Mouse (Mus musculus): ENCODE results near the gene Gm10096. TPM values are rescaled to one million over a fixed set of nuclear protein-coding genes. Genes with fewer than 3 reads are reported as not detected.
"Not testable (repeated sequence)": the region's sequence is repeated elsewhere in the genome, so short reads cannot be mapped to it uniquely, and the experiment has no call there.

The Gm10096 gene
- polyA plus RNA-seq (2014; fragmentation: Nextera tagmentation; extraction: Ambion mirVana) = not detected in 2 replicates

- not testable (repeated sequence) for H3K9ac ChIP-seq (replicated peaks; ENCODE audit: low read depth, low read length); H3K4me2 ChIP-seq (replicated peaks; ENCODE audit: low read depth, low read length); ATAC-seq (ENCODE audit: insufficient number of reproducible peaks, insufficient read depth, low FRiP score, low read depth); H3K36me3 ChIP-seq (ENCODE audit: control insufficient read depth, insufficient read depth, low read length); H3K9me3 ChIP-seq (ENCODE audit: control insufficient read depth, low read depth, low read length); H3K4me1 ChIP-seq (ENCODE audit: control insufficient read depth, insufficient read depth, low read length); H3K4me3 ChIP-seq (ENCODE audit: low read depth, low read length); H3K27ac ChIP-seq (ENCODE audit: low read length); H3K27me3 ChIP-seq (ENCODE audit: control insufficient read depth, insufficient read depth, low read length)
- WGBS = no CpG with 5 or more reads among the region's 5 CpGs
Observed at GRCm38 (mm10) chrX:28954602-28955001, at the start of gene Gm10096. Gene Gm10096 (minus strand): TSS chrX:28954702.

Data from stomach, embryonic 14.5 days (tissue).